8 mouse cellular contexts compared by ENCODE assay signal in the genomic region with DNA sequence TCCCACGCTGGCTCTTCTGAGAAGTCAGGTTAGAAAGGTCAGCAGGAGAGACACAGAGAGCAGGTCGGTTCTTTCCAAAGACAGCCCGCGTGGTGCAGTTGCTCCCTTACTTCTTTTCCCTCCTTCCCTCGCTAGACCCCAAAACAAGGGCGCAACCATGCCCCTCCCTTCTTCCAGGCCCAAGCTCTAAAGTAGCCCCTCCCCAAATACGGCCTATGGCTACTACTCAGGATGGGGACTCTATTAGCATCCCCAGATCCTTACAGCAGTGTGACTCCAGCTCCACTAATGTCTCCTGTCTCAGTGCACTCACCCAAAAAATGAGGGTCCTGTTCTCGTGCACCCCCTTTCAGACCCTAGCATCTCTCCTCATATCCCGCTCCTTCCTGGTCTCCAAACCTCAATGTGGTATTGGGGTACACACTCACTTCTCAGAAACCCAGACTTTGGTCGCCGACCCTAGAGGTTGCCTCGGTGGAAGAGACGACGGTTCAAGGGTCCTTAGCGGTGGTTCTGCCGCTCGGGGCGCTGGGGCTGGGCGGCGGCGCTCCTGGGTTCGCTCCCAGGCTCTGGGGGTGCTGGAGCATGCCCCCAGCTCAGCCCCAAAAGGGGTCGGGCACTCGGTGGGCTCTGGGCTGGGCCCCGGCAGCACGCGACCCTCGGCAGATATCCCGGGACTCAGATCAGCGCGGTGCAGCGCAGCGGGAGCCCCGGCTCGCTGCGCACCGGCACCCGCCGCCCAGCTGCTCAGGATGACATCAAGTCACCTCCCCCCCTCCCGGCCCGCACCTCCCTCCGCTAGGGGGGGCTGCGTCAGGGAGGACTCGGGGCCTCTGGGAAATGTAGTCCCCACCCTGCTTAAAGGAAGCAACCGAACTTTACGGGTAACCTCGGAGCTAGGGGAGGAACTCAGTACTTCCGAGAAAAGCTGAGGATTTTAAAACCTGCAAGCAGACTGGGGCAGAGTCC. TPM values are rescaled to one million over a fixed set of nuclear protein-coding genes. Genes with fewer than 3 reads are reported as not detected.
DNase-seq lines count a peak whose midpoint lies in the region; ATAC-seq and TF ChIP-seq lines count a peak whose summit lies in the region.

A gene (minus strand): TSS at position 789 of the 969 bp plus-strand sequence.

- peaks cover 8 to 23% of the 10 kb centered on the region in 2 experiments; a peak in 3 of 4 replicates for H3K4me1 ChIP-seq in ES-E14 (ENCODE audit: control insufficient read depth in 2 of 2, insufficient read depth in 2 of 2, low read length in 2 of 2, poor library complexity in 1 of 2)
- H3K4me1 ChIP-seq in forebrain, embryonic 16.5 days (replicated peaks; ENCODE audit: control insufficient read depth, insufficient read depth, low read length) = peaks cover 22% of the 10 kb centered on the region
- peaks cover 8% of the 10 kb centered on the region; the same call in 1 of the 2 replicates for H3K4me1 ChIP-seq in lung, embryonic 14.5 days (ENCODE audit: insufficient read depth)
- peaks cover 25% of the 10 kb centered on the region for H3K4me1 ChIP-seq in olfactory bulb, adult 2 months (ENCODE audit: control insufficient read depth, insufficient read depth, low read length)
- peaks cover 19% of the 10 kb centered on the region for H3K4me1 ChIP-seq in thymus, adult 2 months (replicated peaks; ENCODE audit: control insufficient read depth, insufficient read depth, low read length)

- peak within 1 kb of the TSS; percentile 82 for H3K9ac ChIP-seq in ES-E14 (ENCODE audit: insufficient read depth, low read depth, low read length, poor library complexity, severe bottlenecking)
- peak within 1 kb of the TSS; percentile 86 for H3K9ac ChIP-seq in forebrain, embryonic 16.5 days (replicated peaks; ENCODE audit: low read depth, low read length)
- peak within 1 kb of the TSS; percentile 60 for H3K9ac ChIP-seq in lung, embryonic 14.5 days

- TF ChIP-seq CTCF in layer of hippocampus, adult 2 months (conservative IDR thresholded peaks at IDR 0.05) = peak; percentile 81
- peak; percentile 59 for TF ChIP-seq CTCF in lung, embryonic 14.5 days (IDR thresholded peaks at IDR 0.05; ENCODE audit: low read depth)
- no peak for TF ChIP-seq CTCF in olfactory bulb, adult 2 months (IDR thresholded peaks at IDR 0.05; ENCODE audit: insufficient read depth, low read depth, low read length)
- peak; percentile 23; the same call in 1 of the 2 replicates for TF ChIP-seq CTCF in thymus, adult 2 months (IDR thresholded peaks at IDR 0.05; ENCODE audit: borderline replicate concordance, control insufficient read depth, extremely low read depth, insufficient read depth, low read length, poor library complexity)

- peak; percentile 96 for ATAC-seq in forebrain, embryonic 16.5 days
- ATAC-seq in lung, embryonic 14.5 days (ENCODE audit: insufficient read depth) = peak; percentile 94

- intact Hi-C loops in heart, postnatal 36 days (cut with DNase I) = loop anchor here (2.0 kb wide), 1 partner anchor 95 kb away; a partner anchor contains a TSS

- H3K4me3 ChIP-seq in ES-E14 (ENCODE audit: insufficient read depth in 1 of 2, low read depth in 1 of 2, low read length in 2 of 2, poor library complexity in 1 of 2, severe bottlenecking in 1 of 2) = peak within 1 kb of the TSS; percentile 78 to 80
- peak within 1 kb of the TSS; percentile 91 for H3K4me3 ChIP-seq in forebrain, embryonic 16.5 days (replicated peaks; ENCODE audit: low read length)
- peak within 1 kb of the TSS; percentile 89 for H3K4me3 ChIP-seq in layer of hippocampus, adult 2 months
- H3K4me3 ChIP-seq in lung, embryonic 14.5 days (ENCODE audit: low read depth, low read length) = peak within 1 kb of the TSS; percentile 66
- peak within 1 kb of the TSS; percentile 77 for H3K4me3 ChIP-seq in olfactory bulb, adult 2 months (ENCODE audit: insufficient read depth, low read depth, low read length)
- peak within 1 kb of the TSS; percentile 71 for H3K4me3 ChIP-seq in thymus, adult 2 months (ENCODE audit: control insufficient read depth, insufficient read depth, low read length)

- peaks cover 8% of the 10 kb centered on the region for H3K36me3 ChIP-seq in ES-E14 (ENCODE audit: control insufficient read depth, insufficient read depth, low read length, poor library complexity, severe bottlenecking)
- peaks cover 2% of the 10 kb centered on the region; the same call in 1 of the 2 replicates for H3K36me3 ChIP-seq in forebrain, embryonic 16.5 days (ENCODE audit: control insufficient read depth, insufficient read depth)
- peaks cover 17% of the 10 kb centered on the region; the same call in 1 of the 2 replicates for H3K36me3 ChIP-seq in lung, embryonic 14.5 days (ENCODE audit: insufficient read depth)
- 0 out of 2 replicates have a peak, but pooled peaks cover 3% of the 10 kb centered on the region for H3K36me3 ChIP-seq in thymus, adult 2 months (ENCODE audit: control insufficient read depth, insufficient read depth, low read length)

- WGBS in forebrain, embryonic 16.5 days = 2% methylated on average over 48 of the region's 48 CpGs
- 3% methylated on average over 48 of the region's 48 CpGs for WGBS in lung, embryonic 14.5 days
- 1% methylated on average over 48 of the region's 48 CpGs for WGBS in olfactory bulb, adult 2 months
- 14% methylated on average over 48 of the region's 48 CpGs for WGBS in thymus, adult 2 months

- no peaks in the 10 kb centered on the region for H3K9me3 ChIP-seq in ES-E14 (ENCODE audit: control insufficient read depth, insufficient read depth, low read depth, low read length)
- no peaks in the 10 kb centered on the region for H3K9me3 ChIP-seq in forebrain, embryonic 16.5 days (ENCODE audit: control insufficient read depth, low read length)
- no peaks in the 10 kb centered on the region for H3K9me3 ChIP-seq in lung, embryonic 14.5 days (ENCODE audit: low read depth, low read length)

- peak within 1 kb of the TSS; percentile 72; the same call in 1 of the 2 replicates for H3K27ac ChIP-seq in ES-E14 (ENCODE audit: insufficient read depth, low read depth, low read length, poor library complexity, severe bottlenecking)
- H3K27ac ChIP-seq in forebrain, embryonic 16.5 days (ENCODE audit: low read length) = peak within 1 kb of the TSS; percentile 95
- peak within 1 kb of the TSS; percentile 99 for H3K27ac ChIP-seq in layer of hippocampus, adult 2 months
- peak within 1 kb of the TSS; percentile 90 for H3K27ac ChIP-seq in lung, embryonic 14.5 days (ENCODE audit: low read depth)
- H3K27ac ChIP-seq in olfactory bulb, adult 2 months (ENCODE audit: insufficient read depth, low read depth, low read length) = peak within 1 kb of the TSS; percentile 99
- H3K27ac ChIP-seq in thymus, adult 2 months (ENCODE audit: control insufficient read depth, insufficient read depth, low read length) = peak within 1 kb of the TSS; percentile 98

- peak; percentile 65; the same call in 1 of the 2 replicates for TF ChIP-seq POLR2A in olfactory bulb, adult 2 months (IDR thresholded peaks at IDR 0.05; ENCODE audit: insufficient read depth, low read depth, low read length)
- 0 out of 2 replicates have a peak, but pooled peaks have one; percentile 5 for TF ChIP-seq POLR2A in thymus, adult 2 months (IDR thresholded peaks at IDR 0.05; ENCODE audit: control insufficient read depth, extremely low read depth, insufficient read depth, low read length, poor library complexity)

- DNase-seq in ES-E14 (ENCODE audit: low read depth, low spot score) = peak; percentile 87
- DNase-seq in cerebellum, adult 11-12 months = peak; percentile 95
- peak; percentile 92 to 94 for DNase-seq in heart, postnatal 36 days
- DNase-seq in layer of hippocampus, adult 2 months (ENCODE audit: low spot score in 2 of 2) = peak; percentile 96
- DNase-seq in lung, embryonic 14.5 days = peak; percentile 96
- peak; percentile 98 for DNase-seq in thymus, adult 2 months

- in situ Hi-C loops in ES-E14 (cut with MboI; ENCODE audit: low sequenced_read_pairs in 2 of 2, unreplicated experiment in 2 of 2) = no loop called here

- no peaks in the 10 kb centered on the region for H3K27me3 ChIP-seq in forebrain, embryonic 16.5 days (replicated peaks; ENCODE audit: control insufficient read depth, insufficient read depth, low read length)
- no peaks in the 10 kb centered on the region for H3K27me3 ChIP-seq in lung, embryonic 14.5 days (ENCODE audit: insufficient read depth, low read length)
- H3K27me3 ChIP-seq in thymus, adult 2 months (ENCODE audit: control insufficient read depth, insufficient read depth, low read length) = no peaks in the 10 kb centered on the region

- peak within 1 kb of the TSS; percentile 99 for H3K4me2 ChIP-seq in forebrain, embryonic 16.5 days (ENCODE audit: low read length)
- H3K4me2 ChIP-seq in lung, embryonic 14.5 days = peak within 1 kb of the TSS; percentile 67

TF ChIP-seq in ES-E14, 5 proteins besides CTCF, POLR2A, EP300 and RAD21:
- TF ChIP-seq HCFC1 (IDR thresholded peaks at IDR 0.05; ENCODE audit: borderline replicate concordance, insufficient read depth, low read length) = peak; percentile 89
- TF ChIP-seq CHD2 (IDR thresholded peaks at IDR 0.05; ENCODE audit: low read depth, low read length) = no peak
TF ChIP-seq in ES-E14: peak in this region for 1.

RNA-seq across cellular contexts. Expression of the gene that starts here (rescaled TPM):
- 22.8 and 24.8 TPM in 2 replicates for total RNA-seq in ES-E14 (2012; rRNA removed)
- 106 and 117 TPM in 2 replicates for polyA plus RNA-seq in forebrain, embryonic 16.5 days (2015; fragmentation: Nextera tagmentation; extraction: Ambion mirVana)
- 10 to 100 TPM; 34.5 to 35.3 TPM for total RNA-seq in heart, postnatal 36 days (2021)
- total RNA-seq in layer of hippocampus, adult 2 months (2021) = 100 to 1,000 TPM; 127 to 137 TPM
- 16.4 and 19.3 TPM in 2 replicates for polyA plus RNA-seq in lung, embryonic 14.5 days (2014; fragmentation: Nextera tagmentation; extraction: Ambion mirVana)
- polyA plus RNA-seq in olfactory bulb, adult 2 months (2012; ENCODE audit: insufficient read depth, insufficient read length, low replicate concordance, missing spikeins) = not detected in 2 replicates
- polyA plus RNA-seq in thymus, adult 2 months (2012; rRNA removed) = 54.6 and 56.1 TPM in 2 replicates

Comparison
In these comparisons a context has a peak if more than half of its experiments do, and no peak if none do; other contexts are left out.
1. Peak in every context shown above with its lines: DNase-seq, ATAC-seq, H3K4me3 ChIP-seq and H3K27ac ChIP-seq.
2. RNA of the gene that starts here (polyA plus RNA-seq): 106 to 117 TPM in forebrain, embryonic 16.5 days, 54.6 to 56.1 TPM in thymus, adult 2 months and 16.4 to 19.3 TPM in lung, embryonic 14.5 days; not detected in olfactory bulb, adult 2 months; every median in the first group is over 10 times any median in the second.